Mouse (Mus musculus) forebrain, embryonic 15.5 days (tissue): ENCODE measurements around the gene Slc17a6. TPM values are rescaled to one million over a fixed set of nuclear protein-coding genes. Genes with fewer than 3 reads are reported as not detected.
"Not testable (repeated sequence)": the region's sequence is repeated elsewhere in the genome, so short reads cannot be mapped to it uniquely, and the experiment has no call there.

Experiments
- ATAC-seq: fragments of 200-750 bp; cut with Nextera tagmentation; replicated peaks from 2 replicates; pipeline ENCODE4 v1.8.0; 2017; ENCODE audit warnings: mild to moderate bottlenecking, moderate TSS enrichment, moderate library complexity
- H3K27ac ChIP-seq: fragments of 300-500 bp; sonication (generic); replicated peaks from 2 replicates; pipeline ENCODE4 v1.5.1; 2015; ENCODE audit warnings: mild to moderate bottlenecking, inconsistent platforms
- H3K27me3 ChIP-seq: fragments of 300-500 bp; sonication (generic); 2 replicates; pipeline ENCODE4 v1.6.1; 2015; ENCODE audit warnings: inconsistent platforms
- H3K36me3 ChIP-seq: fragments of 300-500 bp; sonication (generic); 2 replicates; pipeline ENCODE4 v1.6.1; 2015; ENCODE audit warnings: mild to moderate bottlenecking, inconsistent platforms
- H3K4me1 ChIP-seq: fragments of 300-500 bp; sonication (generic); 2 replicates; pipeline ENCODE4 v1.6.1; 2015; ENCODE audit warnings: inconsistent platforms
- H3K4me2 ChIP-seq: fragments of 300-500 bp; sonication (generic); replicated peaks from 2 replicates; pipeline ENCODE4 v1.6.1; 2015; ENCODE audit warnings: mild to moderate bottlenecking, inconsistent platforms
- H3K4me3 ChIP-seq: fragments of 300-500 bp; sonication (generic); 2 replicates; pipeline ENCODE4 v1.5.1; 2015; ENCODE audit warnings: mild to moderate bottlenecking, inconsistent platforms
- H3K9ac ChIP-seq: fragments of 300-500 bp; sonication (generic); replicated peaks from 2 replicates; pipeline ENCODE4 v1.6.1; 2015; ENCODE audit warnings: mild to moderate bottlenecking, inconsistent platforms
- H3K9me3 ChIP-seq: fragments of 300-500 bp; sonication (generic); 2 replicates; pipeline ENCODE4 v1.6.1; 2016; ENCODE audit warnings: inconsistent platforms
- WGBS: fragments of 180-500 bp; shearing (Covaris S2); methylation state at CpG from one replicate; pipeline ENCODE4 v1.1.7; 2015; ENCODE audit warnings: mixed read lengths; 5-methylcytosine and 5-hydroxymethylcytosine counted together
- polyA plus RNA-seq: library from polyadenylated mRNA; unstranded; fragments of >200 nt; fragmentation: Nextera tagmentation; extraction: Ambion mirVana; gene quantifications from 2 replicates; pipeline ENCODE4 v1.2.1, GENCODE M21; 2015

Gene Slc17a6
- polyA plus RNA-seq, 1 experiment from 2014 or later, result 46.1 TPM

- 25% methylated on average over 4 of the region's 4 CpGs for WGBS
- Histone ChIP-seq H3K36me3 (no peaks in the 10 kb centered on the region), H3K4me1 (peaks cover 12% of the 10 kb centered on the region), H3K27ac (peak overlapping the region; percentile 54), H3K4me2 (no peak overlapping the region), H3K27me3 (no peaks in the 10 kb centered on the region), H3K9me3 (no peaks in the 10 kb centered on the region), H3K9ac (no peak overlapping the region), H3K4me3 (no peak overlapping the region)
- ATAC-seq, result peak; percentile 58
Measured at GRCm38 (mm10) chr7:51694452-51694851, 72.6 kb downstream of the Slc17a6 start.

DNA sequence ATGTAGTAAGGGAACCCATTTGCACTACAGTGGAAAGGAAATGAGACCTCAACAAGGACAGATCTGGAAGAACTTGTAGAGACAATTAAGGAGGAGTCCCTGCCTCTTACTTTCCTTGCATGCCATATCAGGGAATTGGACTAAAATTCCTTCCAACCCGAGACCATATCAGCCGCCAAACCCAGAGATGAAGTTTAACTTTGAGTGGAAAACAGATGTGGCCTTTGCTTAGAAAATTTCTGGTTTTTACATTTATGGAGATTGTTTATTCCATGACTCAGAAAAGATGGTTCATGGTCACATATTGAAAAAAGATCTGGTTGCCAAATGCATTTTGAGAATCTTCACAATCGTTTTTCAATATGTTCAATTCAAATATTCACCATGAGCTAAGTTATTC is 87.7 kb downstream of the Slc17a6 start:
- Histone ChIP-seq H3K27ac (no peak overlapping the region), H3K36me3 (no peaks in the 10 kb centered on the region), H3K4me1 (no peaks in the 10 kb centered on the region), H3K9me3 (no peaks in the 10 kb centered on the region), H3K27me3 (no peaks in the 10 kb centered on the region), H3K4me2 (no peak overlapping the region), H3K4me3 (no peak overlapping the region), H3K9ac (no peak overlapping the region)
- 78% methylated on average over 3 of the region's 3 CpGs for WGBS
- ATAC-seq, result no peak

- 81% methylated on average over 3 of the region's 3 CpGs for whole genome bisulfite sequencing
- not testable (repeated sequence) for H3K4me3 ChIP-seq, H3K4me1 ChIP-seq, H3K9ac ChIP-seq, H3K36me3 ChIP-seq, H3K27ac ChIP-seq, ATAC-seq, H3K4me2 ChIP-seq, H3K9me3 ChIP-seq, H3K27me3 ChIP-seq
Measured at GRCm38 (mm10) chr7:51710346-51710745, 88.5 kb downstream of the Slc17a6 start.

DNA sequence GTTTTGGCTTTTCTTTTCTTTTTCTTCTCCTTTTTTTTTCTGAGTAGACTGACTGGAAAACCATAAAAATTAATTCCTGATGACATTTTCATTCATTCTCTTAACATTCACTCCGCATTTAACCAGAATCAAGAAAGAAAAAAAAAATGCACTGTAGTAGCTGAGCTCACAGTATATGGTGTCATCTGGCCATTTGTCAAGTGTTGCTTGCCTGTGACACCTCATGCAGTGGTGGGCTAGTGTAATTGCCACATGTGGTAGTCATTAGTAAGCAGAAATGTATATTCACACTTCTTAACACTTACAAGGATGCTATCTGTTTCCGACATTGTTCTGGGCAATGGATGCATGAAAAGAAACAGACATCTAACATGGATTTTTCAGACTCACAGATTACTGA is 94.0 kb downstream of the Slc17a6 start:
- H3K4me1 ChIP-seq, result no peaks in the 10 kb centered on the region
- no peak for ATAC-seq
- 92% methylated on average over 2 of the region's 2 CpGs for WGBS

More for the DNA sequence above, 94.0 kb downstream of the Slc17a6 start:
- Histone ChIP-seq H3K4me3 (no peak overlapping the region), H3K9ac (no peak overlapping the region), H3K36me3 (no peaks in the 10 kb centered on the region), H3K9me3 (no peaks in the 10 kb centered on the region), H3K4me2 (no peak overlapping the region), H3K27ac (no peak overlapping the region), H3K27me3 (no peaks in the 10 kb centered on the region)

Other genes with a start within 250 kb of the Slc17a6 start
- gene Ano5, start 111.0 kb upstream of the Slc17a6 start, polyA plus RNA-seq, result 0.33 and 0.46 TPM in 2 replicates
- 15.5 and 19.7 TPM in 2 replicates for gene Gas2, start 240.0 kb downstream of the Slc17a6 start, polyA plus RNA-seq
- gene Fancf, start 240.3 kb downstream of the Slc17a6 start, polyA plus RNA-seq, result 11.2 and 11.8 TPM in 2 replicates